Mouse (Mus musculus) forebrain, embryonic 14.5 days (tissue): Measurements from ENCODE around the gene Eif1. TPM values are rescaled to one million over a fixed set of nuclear protein-coding genes. Genes with fewer than 3 reads are reported as not detected.
"Not testable (repeated sequence)": the region's sequence is repeated elsewhere in the genome, so short reads cannot be mapped to it uniquely, and the experiment has no call there.

Experiments used
- ATAC-seq: fragments of 200-750 bp; cut with Nextera tagmentation; 2 replicates; pipeline ENCODE4 v1.8.0; 2017; ENCODE audit warnings: mild to moderate bottlenecking, moderate library complexity
- DNase-seq: peaks from one replicate; pipeline ENCODE4 v3.0.0-alpha.2; 2015; ENCODE audit warnings: low spot score
- H3K27ac ChIP-seq: fragments of 300-500 bp; sonication (generic); 2 replicates; pipeline ENCODE4 v1.5.1; 2014; ENCODE audit warnings: low read depth, mild to moderate bottlenecking, control low read depth, low read length, moderate library complexity
- H3K27me3 ChIP-seq: fragments of 300-500 bp; sonication (generic); replicated peaks from 2 replicates; pipeline ENCODE4 v1.6.1; 2014; ENCODE audit warnings: low read length, control low read depth, mixed read lengths; ENCODE audit not compliant: control insufficient read depth, insufficient read depth
- H3K36me3 ChIP-seq: fragments of 300-500 bp; sonication (generic); 2 replicates; pipeline ENCODE4 v1.6.1; 2014; ENCODE audit warnings: low read length, control low read depth; ENCODE audit not compliant: control insufficient read depth, insufficient read depth
- H3K4me1 ChIP-seq: fragments of 300-500 bp; sonication (generic); 2 replicates; pipeline ENCODE4 v1.6.1; 2014; ENCODE audit warnings: antibody characterized with exemption, low read length, control low read depth; ENCODE audit not compliant: control insufficient read depth, insufficient read depth
- H3K4me2 ChIP-seq: fragments of 300-500 bp; sonication (generic); 2 replicates; pipeline ENCODE4 v1.6.1; 2014; ENCODE audit warnings: mild to moderate bottlenecking, control low read depth, low read length
- H3K4me3 ChIP-seq: fragments of 300-500 bp; sonication (generic); 2 replicates; pipeline ENCODE4 v1.5.1; 2014; ENCODE audit warnings: low read depth, low read length, control low read depth
- H3K9ac ChIP-seq: fragments of 300-500 bp; sonication (generic); 2 replicates; pipeline ENCODE4 v1.6.1; 2014; ENCODE audit warnings: mild to moderate bottlenecking, low read length, control low read depth, moderate library complexity
- H3K9me3 ChIP-seq: fragments of 300-500 bp; sonication (generic); replicated peaks from 2 replicates; pipeline ENCODE4 v1.6.1; 2016; ENCODE audit warnings: low read length, control low read depth, mixed read lengths; ENCODE audit not compliant: control insufficient read depth
- WGBS: fragments of 180-500 bp; shearing (Covaris S2); extraction: QIAGEN DNeasy Blood & Tissue Kit; methylation state at CpG from one replicate; pipeline ENCODE4 v1.1.7; 2014; 5-methylcytosine and 5-hydroxymethylcytosine counted together
- polyA plus RNA-seq: library from polyadenylated mRNA; unstranded; fragments of >200 nt; fragmentation: Nextera tagmentation; extraction: Ambion mirVana; gene quantifications from 2 replicates; pipeline ENCODE4 v1.2.1, GENCODE M21; 2014

Gene Eif1
- polyA plus RNA-seq, 1 experiment from 2014 or later: 1,493 TPM

DNA sequence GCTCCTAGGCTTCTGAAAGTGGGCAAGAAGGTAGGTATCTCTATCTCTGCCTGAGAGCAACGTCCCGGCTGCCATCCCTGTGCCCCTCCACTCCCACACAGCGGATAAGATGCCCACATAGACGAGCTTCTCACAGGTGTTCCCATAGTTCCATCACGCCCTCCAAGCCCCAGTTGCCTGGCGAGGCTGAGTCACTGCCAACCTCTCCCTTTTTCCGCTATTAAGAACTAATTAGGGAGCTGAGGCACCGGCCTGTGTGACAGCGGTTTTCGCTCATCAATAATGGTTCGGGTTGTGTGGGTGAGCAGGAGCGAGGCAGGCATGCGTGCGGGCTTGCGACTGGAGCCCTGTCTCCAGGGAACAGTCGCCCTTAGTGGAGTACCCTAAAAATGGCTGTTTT lies 10.6 kb downstream of the Eif1 start:
- Histone ChIP-seq H3K27ac (no peak overlapping the region; the same call in 1 of the 2 replicates), H3K9me3 (no peaks in the 10 kb centered on the region), H3K27me3 (no peaks in the 10 kb centered on the region), H3K4me3 (no peak overlapping the region), H3K36me3 (no peaks in the 10 kb centered on the region), H3K9ac (peak overlapping the region; percentile 7; the same call in 1 of the 2 replicates), H3K4me1 (peaks cover 16% of the 10 kb centered on the region), H3K4me2 (no peak overlapping the region)
- 44% methylated on average over 16 of the region's 16 CpGs for WGBS
- ATAC-seq: no peak
- peak; percentile 41 for DNase-seq

DNA sequence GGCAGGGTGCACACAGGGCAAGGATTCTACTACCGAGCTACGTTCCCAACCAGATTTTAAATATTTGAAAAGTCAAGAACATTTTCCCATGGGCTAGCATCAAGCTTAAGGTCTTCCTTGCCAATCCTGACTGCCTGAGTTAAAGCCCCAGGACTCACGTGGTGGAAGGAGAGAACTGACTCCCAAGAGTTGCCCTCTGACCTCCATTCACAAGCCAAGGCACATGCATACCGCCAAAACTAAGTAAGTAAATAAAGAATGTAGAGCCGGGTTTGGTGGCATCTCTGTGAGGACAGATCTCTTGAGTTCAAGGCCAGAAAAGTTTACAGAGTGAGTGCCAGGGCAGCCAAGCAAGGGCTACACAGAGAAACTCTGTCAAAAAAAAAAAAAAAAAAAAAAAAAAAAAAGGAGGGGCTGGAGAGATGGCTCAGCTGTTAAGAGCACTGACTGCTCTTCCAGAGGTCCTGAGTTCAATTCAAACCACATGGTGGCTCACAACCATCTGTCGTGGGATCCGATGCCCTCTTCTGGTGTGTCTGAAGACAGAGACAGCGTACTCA lies 11.2 kb downstream of the Eif1 start:
- H3K9me3 ChIP-seq, DNase-seq, ATAC-seq, H3K4me3 ChIP-seq, H3K27ac ChIP-seq, H3K4me2 ChIP-seq, H3K36me3 ChIP-seq, H3K27me3 ChIP-seq: not testable (repeated sequence)
- H3K4me1 ChIP-seq: peaks cover 19% of the 10 kb centered on the region
- H3K9ac ChIP-seq: peak overlapping the region; percentile 7; the same call in 1 of the 2 replicates
- WGBS: 68% methylated on average over 8 of the region's 8 CpGs

DNA sequence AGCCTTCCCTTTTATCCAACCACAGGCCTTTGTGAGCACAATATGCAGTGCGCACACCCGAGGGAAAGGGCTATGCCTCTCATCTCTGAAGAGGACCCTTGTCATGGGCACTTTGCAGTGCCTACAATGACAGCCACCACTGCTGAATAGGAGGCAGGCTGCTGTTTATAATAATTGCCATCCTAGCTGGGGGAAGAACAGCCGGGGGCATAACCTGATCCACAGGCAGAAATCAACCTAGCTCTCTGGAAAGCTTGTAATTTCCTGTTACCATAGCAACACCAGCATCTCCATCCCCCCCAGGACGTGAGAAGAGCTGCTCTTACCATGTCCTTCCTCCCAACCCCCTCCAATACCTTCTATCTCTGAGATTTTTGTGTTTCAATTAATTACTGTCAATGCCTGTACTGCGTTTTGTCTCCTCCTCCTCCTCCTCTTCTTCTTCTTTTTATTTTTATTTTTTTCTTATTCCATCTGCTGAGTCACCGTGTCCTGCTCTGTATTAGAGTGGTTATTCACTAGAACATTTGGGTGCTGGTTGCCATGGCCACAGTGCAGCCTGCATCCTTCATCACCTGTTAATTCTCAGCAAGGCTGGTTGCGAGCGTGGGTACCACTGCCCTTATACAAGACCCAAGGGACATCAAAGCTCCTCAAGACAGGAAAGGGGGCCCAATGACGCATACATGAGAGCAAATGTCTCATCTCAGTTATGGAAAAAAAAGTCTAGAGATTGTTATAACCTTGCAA lies 13.3 kb downstream of the Eif1 start:
- peaks cover 20% of the 10 kb centered on the region for H3K4me1 ChIP-seq
- peak; percentile 78 for ATAC-seq
- 47% methylated on average over 9 of the region's 9 CpGs for WGBS
- no peaks in the 10 kb centered on the region for H3K9me3 ChIP-seq
- no peak overlapping the region for H3K9ac ChIP-seq
- no peak overlapping the region for H3K4me3 ChIP-seq
- no peaks in the 10 kb centered on the region for H3K27me3 ChIP-seq
- H3K4me2 ChIP-seq: no peak overlapping the region
- peak overlapping the region; percentile 86 for H3K27ac ChIP-seq
- H3K36me3 ChIP-seq: no peaks in the 10 kb centered on the region
- DNase-seq: peak; percentile 90

DNA sequence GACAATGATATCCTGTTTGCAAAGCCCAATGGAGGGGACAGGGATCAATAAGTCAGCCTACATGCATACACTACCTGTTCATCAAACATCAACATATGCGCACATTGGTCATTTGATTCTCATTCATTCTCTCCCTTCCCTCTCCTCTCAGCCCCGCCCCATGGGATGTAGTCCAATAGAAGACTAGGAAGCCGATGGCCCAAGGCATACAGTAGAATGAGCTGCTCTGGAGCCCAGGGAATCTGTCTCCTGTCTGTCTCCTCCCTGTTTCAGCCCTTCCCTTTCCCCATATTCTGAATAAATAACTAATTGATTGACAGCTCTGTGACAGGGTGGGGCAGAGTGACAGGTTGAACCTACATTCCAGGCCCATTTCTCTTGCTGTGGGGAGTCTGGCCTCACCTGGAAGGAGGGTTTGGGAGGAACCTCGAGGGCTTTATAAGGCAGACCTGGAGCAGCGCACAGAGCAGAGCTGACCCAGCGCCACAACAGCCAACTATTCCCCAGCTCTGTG lies 14.3 kb downstream of the Eif1 start, which contains the start of gene Gast:
TSS of gene Gast (plus strand) at position 464 of the 514 bp plus-strand sequence.
- DNase-seq (no peak), ATAC-seq (no peak)
- Histone ChIP-seq H3K9ac (no peak within 1 kb of the TSS), H3K9me3 (no peaks in the 10 kb centered on the region), H3K27me3 (no peaks in the 10 kb centered on the region), H3K4me2 (no peak within 1 kb of the TSS), H3K36me3 (no peaks in the 10 kb centered on the region), H3K27ac (peak within 1 kb of the TSS; percentile 86), H3K4me1 (peaks cover 20% of the 10 kb centered on the region), H3K4me3 (no peak within 1 kb of the TSS)
- 76% methylated on average over 6 of the region's 6 CpGs for WGBS

DNA sequence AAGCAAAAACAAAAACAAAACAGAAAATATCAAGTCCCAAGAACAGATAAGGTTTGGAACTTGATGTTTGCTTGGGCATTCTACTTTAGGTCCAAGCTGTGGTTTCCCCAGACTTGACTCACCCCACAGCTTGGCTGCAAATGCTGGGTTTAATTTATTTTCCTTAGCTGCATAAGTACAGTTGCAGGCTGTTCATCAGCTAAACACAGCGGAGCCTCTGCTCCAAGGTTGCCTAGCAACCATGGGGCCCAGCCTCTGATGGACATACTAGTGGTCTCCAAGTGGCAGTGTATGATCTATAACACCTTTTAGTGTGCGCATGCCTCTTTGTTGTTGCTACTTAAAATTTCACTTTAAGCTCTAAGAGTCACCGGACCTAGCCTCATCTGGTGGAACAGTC lies 16.0 kb downstream of the Eif1 start:
- no peaks in the 10 kb centered on the region for H3K9me3 ChIP-seq
- H3K4me1 ChIP-seq: peaks cover 12% of the 10 kb centered on the region; the same call in 1 of the 2 replicates
- H3K9ac ChIP-seq: no peak overlapping the region
- H3K27ac ChIP-seq: peak overlapping the region; percentile 28; the same call in 1 of the 2 replicates
- WGBS: 47% methylated on average over 3 of the region's 3 CpGs
- DNase-seq (peak; percentile 76), ATAC-seq (peak; percentile 46; the same call in 1 of the 2 replicates)
- H3K27me3 ChIP-seq: no peaks in the 10 kb centered on the region
- no peak overlapping the region for H3K4me2 ChIP-seq
- H3K4me3 ChIP-seq: no peak overlapping the region
- H3K36me3 ChIP-seq: no peaks in the 10 kb centered on the region

DNA sequence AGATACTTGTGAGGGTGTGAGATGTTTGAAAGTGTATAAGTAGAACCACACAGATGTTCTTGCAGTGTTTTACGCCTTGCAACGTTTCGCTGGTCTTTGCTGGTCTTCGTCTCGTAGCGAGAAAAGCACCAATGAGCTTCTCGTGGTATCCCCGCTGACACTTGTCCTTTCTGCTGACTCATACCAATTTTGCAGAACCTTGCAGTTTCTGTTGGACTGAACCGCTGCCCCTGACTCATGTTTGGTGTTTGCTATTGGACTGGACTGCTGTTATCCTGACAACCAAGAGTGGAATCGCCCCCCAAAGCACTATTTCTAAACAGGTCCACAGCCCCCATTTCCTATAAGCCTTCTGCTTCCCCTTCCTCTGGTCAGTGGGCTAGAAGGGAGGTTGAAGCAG lies 24.6 kb downstream of the Eif1 start:
- no peaks in the 10 kb centered on the region for H3K27me3 ChIP-seq

DNA sequence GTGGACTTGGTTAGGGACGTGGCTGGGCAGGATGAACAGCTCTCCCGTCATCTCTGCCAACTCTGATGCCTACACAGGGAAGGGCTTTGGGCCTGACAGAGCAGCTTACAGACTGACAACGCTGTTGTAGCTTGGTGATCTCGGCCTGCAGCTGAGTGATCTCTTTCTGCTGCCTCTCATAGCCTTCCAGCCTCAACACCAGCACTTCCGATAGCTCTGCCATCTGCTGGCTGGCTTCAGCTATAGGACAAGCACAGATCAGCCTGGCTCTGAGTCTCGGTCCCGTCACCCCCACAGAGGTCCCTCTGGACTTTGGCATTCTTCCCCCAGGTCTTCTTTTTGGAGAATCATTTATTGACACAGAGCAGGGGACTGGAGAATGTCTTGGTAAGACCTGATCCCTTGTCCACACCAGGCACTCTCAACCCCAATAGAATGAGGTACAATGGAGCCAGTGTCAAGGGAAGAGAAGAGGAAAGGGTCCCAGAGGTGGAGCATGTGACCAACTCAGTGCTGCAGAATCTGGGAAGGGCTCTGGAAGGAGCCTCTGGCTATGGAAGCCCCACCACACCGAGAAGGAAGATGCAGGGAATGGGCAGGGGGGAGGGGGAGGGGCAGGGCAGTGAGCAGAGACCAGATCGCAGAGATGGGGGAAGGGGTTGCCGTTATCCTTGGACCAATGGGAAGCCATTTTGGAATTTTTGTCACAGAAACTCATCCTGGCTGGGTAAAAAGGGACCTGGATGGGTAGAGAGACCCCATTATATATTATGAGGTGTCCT lies 32.6 kb downstream of the Eif1 start:
- DNase-seq (peak; percentile 57), ATAC-seq (no peak)
- no peak overlapping the region for H3K4me2 ChIP-seq
- no peak overlapping the region for H3K4me3 ChIP-seq
- no peaks in the 10 kb centered on the region for H3K27me3 ChIP-seq
- peak overlapping the region; percentile 51 for H3K9ac ChIP-seq
- H3K4me1 ChIP-seq: peaks cover 3% of the 10 kb centered on the region; the same call in 1 of the 2 replicates
- no peak overlapping the region for H3K27ac ChIP-seq
- no peaks in the 10 kb centered on the region for H3K9me3 ChIP-seq
- H3K36me3 ChIP-seq: peaks cover 21% of the 10 kb centered on the region
- WGBS: 40% methylated on average over 10 of the region's 10 CpGs

More for the DNA sequence above, 24.6 kb downstream of the Eif1 start:
- DNase-seq: no peak
- Histone ChIP-seq H3K36me3 (0 out of 2 replicates have a peak, but pooled peaks cover 4% of the 10 kb centered on the region), H3K4me1 (no peaks in the 10 kb centered on the region), H3K27ac (no peak overlapping the region), H3K9ac (no peak overlapping the region), H3K9me3 (no peaks in the 10 kb centered on the region), H3K4me3 (no peak overlapping the region), H3K4me2 (no peak overlapping the region)
- ATAC-seq: no peak
- 96% methylated on average over 10 of the region's 10 CpGs for WGBS

DNA sequence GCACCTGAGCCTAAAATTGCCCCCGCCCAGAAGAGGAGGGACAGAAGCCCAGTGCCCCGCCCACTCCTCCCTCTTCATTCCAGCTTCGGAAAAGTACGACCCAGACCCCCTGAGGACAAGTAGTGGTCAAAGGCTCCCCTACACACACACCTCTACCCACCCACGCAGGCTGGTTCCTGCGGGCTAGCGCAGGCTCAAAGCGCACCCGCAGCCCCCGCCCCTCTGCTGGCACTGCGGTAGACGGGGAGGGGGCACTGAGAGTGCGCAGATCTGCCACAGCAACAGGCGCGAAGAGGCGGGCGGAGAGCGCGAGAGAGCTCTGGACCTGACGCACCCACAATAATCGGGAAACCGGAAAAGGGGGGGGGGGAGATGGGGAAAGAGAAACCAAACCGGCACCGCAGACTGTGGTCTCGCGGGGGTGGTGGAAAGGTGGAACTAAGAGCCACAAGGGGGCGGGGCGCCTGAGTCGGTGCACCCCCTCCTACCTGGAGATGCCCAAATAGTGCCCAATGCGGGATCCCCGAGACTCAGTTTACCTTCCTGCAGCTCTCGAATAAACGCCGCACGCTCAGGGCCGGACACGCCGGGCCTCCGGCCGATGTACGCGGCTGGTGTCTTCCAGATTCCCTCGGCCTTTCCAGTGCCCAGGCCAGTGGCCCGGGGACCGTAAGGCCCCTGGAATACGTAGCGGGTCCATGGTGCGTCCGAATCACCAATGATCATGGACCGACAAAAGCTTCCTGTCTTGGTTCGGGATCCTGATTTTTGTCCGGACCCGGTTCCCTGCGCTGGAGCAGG lies 35.7 kb downstream of the Eif1 start:
- peak overlapping the region; percentile 99 for H3K4me2 ChIP-seq
- ATAC-seq (peak; percentile 63), DNase-seq (peak; percentile 68)
- H3K9ac ChIP-seq: peak overlapping the region; percentile 84
- H3K4me3 ChIP-seq: peak overlapping the region; percentile 82
- peaks cover 3% of the 10 kb centered on the region; the same call in 1 of the 2 replicates for H3K4me1 ChIP-seq
- H3K36me3 ChIP-seq: peaks cover 18% of the 10 kb centered on the region
- WGBS: under 1% methylated on average over 51 of the region's 54 CpGs
- no peaks in the 10 kb centered on the region for H3K27me3 ChIP-seq
- H3K27ac ChIP-seq: peak overlapping the region; percentile 61
- H3K9me3 ChIP-seq: no peaks in the 10 kb centered on the region
